ENCODE assay signal across 22 mouse cellular contexts in genomic region chr17:32133375-32133774, GRCm38 (mm10). TPM values are rescaled to one million over a fixed set of nuclear protein-coding genes. Genes with fewer than 3 reads are reported as not detected.
"Had no signal": no experiment of that assay in that cellular context is flagged by ENCODE, and none has a peak within 500 bp of the region (broad histone marks: within the 10 kb centered on the region; RNA-seq: fewer than 3 reads in every experiment).

No protein-coding gene starts in this region.

- H3K27me3 ChIP-seq: limb, embryonic 13.5 days; lung, embryonic 15.5 days; midbrain, embryonic 13.5 days; neural tube, embryonic 15.5 days had no signal

- H3K9me3 ChIP-seq: limb, embryonic 10.5 days; limb, embryonic 13.5 days; liver, embryonic 12.5 days; liver, embryonic 15.5 days; lung, embryonic 15.5 days; midbrain, embryonic 10.5 days; midbrain, embryonic 13.5 days; neural tube, embryonic 15.5 days had no signal

- H3K4me3 ChIP-seq: limb, embryonic 10.5 days; limb, embryonic 13.5 days; liver, embryonic 12.5 days; liver, embryonic 15.5 days; lung, embryonic 15.5 days; megakaryocyte, embryonic 14.5 days; midbrain, embryonic 10.5 days; midbrain, embryonic 13.5 days; myocyte; neural tube, embryonic 15.5 days had no signal

- H3K36me3 ChIP-seq: liver, embryonic 15.5 days had no signal

- H3K9ac ChIP-seq: limb, embryonic 13.5 days; liver, embryonic 12.5 days; liver, embryonic 15.5 days; lung, embryonic 15.5 days; midbrain, embryonic 13.5 days; neural tube, embryonic 15.5 days had no signal

- H3K4me1 ChIP-seq: limb, embryonic 10.5 days; limb, embryonic 13.5 days; liver, embryonic 15.5 days; lung, embryonic 15.5 days; midbrain, embryonic 10.5 days; midbrain, embryonic 13.5 days; neural tube, embryonic 15.5 days had no signal

- DNase-seq: kidney, adult 8-10 months; kidney, postnatal 10 days; kidney, postnatal 36 days; liver; lung, adult 18-20 months; lung, postnatal 10 days; lung, postnatal 36 days; thymus, adult 18-20 months; thymus, postnatal 36 days had no signal

- H3K4me2 ChIP-seq: limb, embryonic 13.5 days; liver, embryonic 12.5 days; liver, embryonic 15.5 days; lung, embryonic 15.5 days; midbrain, embryonic 13.5 days; neural tube, embryonic 15.5 days had no signal

- ATAC-seq: intestine, postnatal 0 days; liver, embryonic 12.5 days; midbrain, embryonic 13.5 days; midbrain, embryonic 16.5 days had no signal

- H3K27ac ChIP-seq: limb, embryonic 10.5 days; limb, embryonic 13.5 days; liver, embryonic 12.5 days; liver, embryonic 15.5 days; lung, embryonic 15.5 days; midbrain, embryonic 10.5 days; midbrain, embryonic 13.5 days; neural tube, embryonic 15.5 days had no signal

RNA-seq across cellular contexts. Expression of gene Ephx3, which starts 56.0 kb away (rescaled TPM):
- polyA plus RNA-seq: intestine, postnatal 0 days; limb, embryonic 10.5 days; neural tube, embryonic 11.5 days had no signal
